Mouse (Mus musculus) lung, adult 2 months (tissue): ENCODE measurements around the gene Zc3h10.

Experiments used
- CTCF ChIP-seq: fragments of 200-500 bp; IDR thresholded peaks from 2 replicates; pipeline ENCODE4 v1.5.1; 2011; ENCODE audit warnings: mild to moderate bottlenecking, low read length, control low read depth; ENCODE audit not compliant: insufficient read depth
- POLR2A ChIP-seq: fragments of 200-500 bp; IDR thresholded peaks from 2 replicates; pipeline ENCODE4 v1.6.1; 2011; ENCODE audit warnings: low read depth, mild to moderate bottlenecking, control low read depth, low read length, borderline replicate concordance; ENCODE audit errors: extremely low read depth

- no peak for TF ChIP-seq CTCF
- no peak for TF ChIP-seq POLR2A
These were observed 43.6 kb downstream of the Zc3h10 start for GRCm38 (mm10) chr10:128504012-128504411.
